Mouse (Mus musculus): ENCODE measurements around the gene Braf. TPM values are rescaled to one million over a fixed set of nuclear protein-coding genes. Genes with fewer than 3 reads are reported as not detected.
"Not testable (repeated sequence)": the region's sequence is repeated elsewhere in the genome, so short reads cannot be mapped to it uniquely, and the experiment has no call there.

Braf gene
- polyA plus RNA-seq, 1 experiment from 2014 or later: 13.5 TPM

GRCm38 (mm10) chr6:39724542-39724865 lies 759 bp downstream of the Braf start:
- peak overlapping the region; percentile 94 for H3K4me3 ChIP-seq (ENCODE audit: low read depth, low read length)
- ATAC-seq (ENCODE audit: low read depth): peak; percentile 42
- WGBS: 0% methylated on average over 12 of the region's 12 CpGs
- peak overlapping the region; percentile 81 for H3K4me2 ChIP-seq (ENCODE audit: low read depth, low read length)
- H3K9ac ChIP-seq (ENCODE audit: low read depth, low read length): peak overlapping the region; percentile 95
- H3K36me3 ChIP-seq (ENCODE audit: control insufficient read depth, insufficient read depth, low read length): no peaks in the 10 kb centered on the region
- H3K9me3 ChIP-seq (ENCODE audit: control insufficient read depth, low read length): no peaks in the 10 kb centered on the region
- no peaks in the 10 kb centered on the region for H3K27me3 ChIP-seq (replicated peaks; ENCODE audit: control insufficient read depth, insufficient read depth, low read length)
- H3K27ac ChIP-seq (replicated peaks; ENCODE audit: low read depth, low read length): peak overlapping the region; percentile 97
- DNase-seq (ENCODE audit: low spot score): peak; percentile 40
- H3K4me1 ChIP-seq (ENCODE audit: control insufficient read depth, insufficient read depth, low read length): peaks cover 20% of the 10 kb centered on the region

GRCm38 (mm10) chr6:39724071-39724470 lies 1.2 kb downstream of the Braf start:
- Histone ChIP-seq H3K36me3 (ENCODE audit: control insufficient read depth, insufficient read depth, low read length) (no peaks in the 10 kb centered on the region), H3K9me3 (ENCODE audit: control insufficient read depth, low read length) (no peaks in the 10 kb centered on the region), H3K4me2 (ENCODE audit: low read depth, low read length) (peak overlapping the region; percentile 81), H3K4me3 (ENCODE audit: low read depth, low read length) (peak overlapping the region; percentile 94), H3K9ac (ENCODE audit: low read depth, low read length) (peak overlapping the region; percentile 95), H3K4me1 (ENCODE audit: control insufficient read depth, insufficient read depth, low read length) (peaks cover 20% of the 10 kb centered on the region), H3K27me3 (replicated peaks; ENCODE audit: control insufficient read depth, insufficient read depth, low read length) (no peaks in the 10 kb centered on the region), H3K27ac (replicated peaks; ENCODE audit: low read depth, low read length) (no peak overlapping the region)
- under 1% methylated on average over 7 of the region's 7 CpGs for WGBS
- no peak for ATAC-seq (ENCODE audit: low read depth)
- no peak for DNase-seq (ENCODE audit: low spot score)

- peaks cover 13% of the 10 kb centered on the region for H3K4me1 ChIP-seq (ENCODE audit: control insufficient read depth, insufficient read depth, low read length)
- no peaks in the 10 kb centered on the region for H3K36me3 ChIP-seq (ENCODE audit: control insufficient read depth, insufficient read depth, low read length)
- DNase-seq (ENCODE audit: low spot score) (no peak), ATAC-seq (ENCODE audit: low read depth) (no peak)
- no peaks in the 10 kb centered on the region for H3K9me3 ChIP-seq (ENCODE audit: control insufficient read depth, low read length)
- H3K27ac ChIP-seq (replicated peaks; ENCODE audit: low read depth, low read length): no peak overlapping the region
- H3K4me3 ChIP-seq (ENCODE audit: low read depth, low read length): no peak overlapping the region
- H3K4me2 ChIP-seq (ENCODE audit: low read depth, low read length): no peak overlapping the region
- H3K9ac ChIP-seq (ENCODE audit: low read depth, low read length): no peak overlapping the region
- H3K27me3 ChIP-seq (replicated peaks; ENCODE audit: control insufficient read depth, insufficient read depth, low read length): no peaks in the 10 kb centered on the region
- WGBS: 86% methylated on average over 6 of the region's 6 CpGs
Measured at GRCm38 (mm10) chr6:39718567-39718966, 6.7 kb downstream of the Braf start.

- H3K4me1 ChIP-seq (ENCODE audit: control insufficient read depth, insufficient read depth, low read length): no peaks in the 10 kb centered on the region
- H3K9ac ChIP-seq (ENCODE audit: low read depth, low read length): no peak overlapping the region
- WGBS: 76% methylated on average over 2 of the region's 2 CpGs
- DNase-seq (ENCODE audit: low spot score): no peak
- H3K4me2 ChIP-seq (ENCODE audit: low read depth, low read length): no peak overlapping the region
- ATAC-seq (ENCODE audit: low read depth): no peak
- H3K27me3 ChIP-seq (replicated peaks; ENCODE audit: control insufficient read depth, insufficient read depth, low read length): no peaks in the 10 kb centered on the region
- no peak overlapping the region for H3K27ac ChIP-seq (replicated peaks; ENCODE audit: low read depth, low read length)
- H3K4me3 ChIP-seq (ENCODE audit: low read depth, low read length): no peak overlapping the region
- no peaks in the 10 kb centered on the region for H3K36me3 ChIP-seq (ENCODE audit: control insufficient read depth, insufficient read depth, low read length)
- no peaks in the 10 kb centered on the region for H3K9me3 ChIP-seq (ENCODE audit: control insufficient read depth, low read length)
Measured at GRCm38 (mm10) chr6:39717049-39717448, 8.2 kb downstream of the Braf start.

- H3K4me2 ChIP-seq (ENCODE audit: low read depth, low read length): no peak overlapping the region
- no peak for DNase-seq (ENCODE audit: low spot score)
- no peak overlapping the region for H3K4me3 ChIP-seq (ENCODE audit: low read depth, low read length)
- H3K9ac ChIP-seq (ENCODE audit: low read depth, low read length): no peak overlapping the region
- H3K27me3 ChIP-seq (replicated peaks; ENCODE audit: control insufficient read depth, insufficient read depth, low read length): no peaks in the 10 kb centered on the region
- no peaks in the 10 kb centered on the region for H3K9me3 ChIP-seq (ENCODE audit: control insufficient read depth, low read length)
- no peaks in the 10 kb centered on the region for H3K36me3 ChIP-seq (ENCODE audit: control insufficient read depth, insufficient read depth, low read length)
- no peaks in the 10 kb centered on the region for H3K4me1 ChIP-seq (ENCODE audit: control insufficient read depth, insufficient read depth, low read length)
- 67% methylated on average over 7 of the region's 7 CpGs for WGBS
- no peak overlapping the region for H3K27ac ChIP-seq (replicated peaks; ENCODE audit: low read depth, low read length)
- no peak for ATAC-seq (ENCODE audit: low read depth)
Measured at GRCm38 (mm10) chr6:39714341-39714740, 10.9 kb downstream of the Braf start.

- Histone ChIP-seq H3K9ac (ENCODE audit: low read depth, low read length) (no peak overlapping the region), H3K4me2 (ENCODE audit: low read depth, low read length) (no peak overlapping the region), H3K36me3 (ENCODE audit: control insufficient read depth, insufficient read depth, low read length) (no peaks in the 10 kb centered on the region), H3K27ac (replicated peaks; ENCODE audit: low read depth, low read length) (no peak overlapping the region), H3K27me3 (replicated peaks; ENCODE audit: control insufficient read depth, insufficient read depth, low read length) (no peaks in the 10 kb centered on the region), H3K4me1 (ENCODE audit: control insufficient read depth, insufficient read depth, low read length) (no peaks in the 10 kb centered on the region), H3K4me3 (ENCODE audit: low read depth, low read length) (no peak overlapping the region), H3K9me3 (ENCODE audit: control insufficient read depth, low read length) (no peaks in the 10 kb centered on the region)
- ATAC-seq (ENCODE audit: low read depth): no peak
- DNase-seq (ENCODE audit: low spot score): no peak
- WGBS: 62% methylated on average over 3 of the region's 3 CpGs
Measured at GRCm38 (mm10) chr6:39713399-39713798, 11.9 kb downstream of the Braf start.

GRCm38 (mm10) chr6:39705625-39706024 lies 19.6 kb downstream of the Braf start:
- Histone ChIP-seq H3K4me2 (ENCODE audit: low read depth, low read length) (no peak overlapping the region), H3K4me3 (ENCODE audit: low read depth, low read length) (no peak overlapping the region), H3K27ac (replicated peaks; ENCODE audit: low read depth, low read length) (no peak overlapping the region), H3K9ac (ENCODE audit: low read depth, low read length) (no peak overlapping the region), H3K4me1 (ENCODE audit: control insufficient read depth, insufficient read depth, low read length) (no peaks in the 10 kb centered on the region), H3K9me3 (ENCODE audit: control insufficient read depth, low read length) (no peaks in the 10 kb centered on the region), H3K27me3 (replicated peaks; ENCODE audit: control insufficient read depth, insufficient read depth, low read length) (no peaks in the 10 kb centered on the region), H3K36me3 (ENCODE audit: control insufficient read depth, insufficient read depth, low read length) (no peaks in the 10 kb centered on the region)
- ATAC-seq (ENCODE audit: low read depth): no peak
- no peak for DNase-seq (ENCODE audit: low spot score)
- 92% methylated on average over 4 of the region's 4 CpGs for WGBS

- DNase-seq (ENCODE audit: low spot score) (no peak), ATAC-seq (ENCODE audit: low read depth) (no peak)
- WGBS: 84% methylated on average over 1 of the region's 1 CpGs
- no peak overlapping the region for H3K27ac ChIP-seq (replicated peaks; ENCODE audit: low read depth, low read length)
- no peaks in the 10 kb centered on the region for H3K27me3 ChIP-seq (replicated peaks; ENCODE audit: control insufficient read depth, insufficient read depth, low read length)
- no peak overlapping the region for H3K4me3 ChIP-seq (ENCODE audit: low read depth, low read length)
- no peak overlapping the region for H3K4me2 ChIP-seq (ENCODE audit: low read depth, low read length)
- H3K9me3 ChIP-seq (ENCODE audit: control insufficient read depth, low read length): no peaks in the 10 kb centered on the region
- no peaks in the 10 kb centered on the region for H3K4me1 ChIP-seq (ENCODE audit: control insufficient read depth, insufficient read depth, low read length)
- H3K9ac ChIP-seq (ENCODE audit: low read depth, low read length): no peak overlapping the region
- no peaks in the 10 kb centered on the region for H3K36me3 ChIP-seq (ENCODE audit: control insufficient read depth, insufficient read depth, low read length)
Measured at GRCm38 (mm10) chr6:39693126-39693525, 32.1 kb downstream of the Braf start.

GRCm38 (mm10) chr6:39686839-39687238 lies 38.4 kb downstream of the Braf start:
- not testable (repeated sequence) for H3K36me3 ChIP-seq (ENCODE audit: control insufficient read depth, insufficient read depth, low read length); H3K4me3 ChIP-seq (ENCODE audit: low read depth, low read length); H3K4me1 ChIP-seq (ENCODE audit: control insufficient read depth, insufficient read depth, low read length); H3K9me3 ChIP-seq (ENCODE audit: control insufficient read depth, low read length); H3K27me3 ChIP-seq (replicated peaks; ENCODE audit: control insufficient read depth, insufficient read depth, low read length); DNase-seq (ENCODE audit: low spot score); H3K4me2 ChIP-seq (ENCODE audit: low read depth, low read length); H3K9ac ChIP-seq (ENCODE audit: low read depth, low read length); ATAC-seq (ENCODE audit: low read depth); H3K27ac ChIP-seq (replicated peaks; ENCODE audit: low read depth, low read length)
